27 mouse cellular contexts compared by ENCODE assay signal in genomic region chrX:69818188-69818587, GRCm38 (mm10).
"Had no signal": no experiment of that assay in that cellular context is flagged by ENCODE, and none has a peak within 500 bp of the region (broad histone marks: within the 10 kb centered on the region; RNA-seq: fewer than 3 reads in every experiment).

No protein-coding gene starts in this region.

- DNase-seq: gastrocnemius, adult 2 months; gastrocnemius, postnatal 10 days; gastrocnemius, postnatal 25 days; heart, adult 18-20 months; heart, postnatal 10 days; heart, postnatal 4 days; kidney, adult 18-20 months; kidney, adult 8-10 months; kidney, postnatal 14 days; kidney, postnatal 36 days; liver; liver, embryonic 13.5 days had no signal

- H3K9ac ChIP-seq: heart, embryonic 12.5 days; hindbrain, embryonic 12.5 days; hindbrain, embryonic 14.5 days; intestine, embryonic 15.5 days; kidney, embryonic 15.5 days; limb, embryonic 12.5 days; liver, embryonic 13.5 days had no signal

- H3K36me3 ChIP-seq: heart, embryonic 10.5 days; heart, embryonic 12.5 days; hindbrain, embryonic 10.5 days; hindbrain, embryonic 12.5 days; intestine, embryonic 15.5 days; kidney, embryonic 15.5 days; limb, embryonic 10.5 days; limb, embryonic 12.5 days; liver, embryonic 13.5 days had no signal

- ATAC-seq: hindbrain, embryonic 16.5 days; inflammation-experienced regulatory T-cells, adult 6 months; intestine, embryonic 15.5 days; intestine, postnatal 0 days had no signal

- H3K9me3 ChIP-seq: heart, embryonic 10.5 days; heart, embryonic 12.5 days; hindbrain, embryonic 10.5 days; hindbrain, embryonic 12.5 days; intestine, embryonic 15.5 days; kidney, embryonic 15.5 days; limb, embryonic 10.5 days; limb, embryonic 12.5 days; liver, embryonic 13.5 days had no signal

- H3K4me2 ChIP-seq: heart, embryonic 12.5 days; hindbrain, embryonic 12.5 days; hindbrain, embryonic 14.5 days; intestine, embryonic 15.5 days; kidney, embryonic 15.5 days; limb, embryonic 12.5 days; liver, embryonic 11.5 days; liver, embryonic 13.5 days had no signal

- H3K4me1 ChIP-seq: heart, embryonic 10.5 days; heart, embryonic 12.5 days; hindbrain, embryonic 10.5 days; hindbrain, embryonic 12.5 days; intestine, embryonic 15.5 days; kidney, embryonic 15.5 days; limb, embryonic 10.5 days; limb, embryonic 12.5 days; liver, embryonic 13.5 days had no signal

- H3K27me3 ChIP-seq: heart, embryonic 12.5 days; hindbrain, embryonic 12.5 days; intestine, embryonic 15.5 days; kidney, embryonic 15.5 days; limb, embryonic 12.5 days; liver, embryonic 13.5 days had no signal

- H3K27ac ChIP-seq: gastrocnemius, adult 2 months; heart, embryonic 10.5 days; hindbrain, embryonic 10.5 days; hindbrain, embryonic 12.5 days; hindbrain, embryonic 14.5 days; intestine, embryonic 15.5 days; kidney, embryonic 15.5 days; kidney, postnatal 0 days; left cerebral cortex, adult 2 months; limb, embryonic 10.5 days; limb, embryonic 12.5 days; liver, embryonic 13.5 days had no signal

- H3K4me3 ChIP-seq: gastrocnemius, adult 2 months; heart, embryonic 10.5 days; heart, embryonic 12.5 days; hindbrain, embryonic 10.5 days; hindbrain, embryonic 12.5 days; intestine, embryonic 15.5 days; kidney, embryonic 15.5 days; left cerebral cortex, adult 2 months; limb, embryonic 10.5 days; limb, embryonic 12.5 days; liver, embryonic 13.5 days had no signal
